Comparison of ENCODE assay signal across 27 mouse cellular contexts in the genomic region with DNA sequence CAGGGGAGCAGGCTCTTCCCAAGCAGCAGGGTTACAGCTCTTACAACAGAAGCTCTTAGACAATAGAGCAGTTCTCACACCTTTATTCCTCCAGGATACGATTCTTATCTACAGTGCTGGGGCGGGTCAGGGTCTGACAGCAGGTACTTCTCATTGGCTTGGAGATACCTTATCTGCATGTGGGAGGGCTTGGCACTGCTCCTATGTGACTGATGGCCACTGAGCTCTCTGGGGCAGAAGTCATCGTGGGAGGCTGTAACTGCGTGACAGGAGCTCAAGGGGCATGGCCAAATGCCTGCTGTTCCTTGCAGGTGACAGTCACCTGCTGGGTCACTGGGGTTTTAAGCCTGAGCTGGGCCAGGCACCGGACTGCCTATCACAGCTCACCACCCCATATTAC. TPM values are rescaled to one million over a fixed set of nuclear protein-coding genes. Genes with fewer than 3 reads are reported as not detected.
DNase-seq lines count a peak whose midpoint lies in the region; ATAC-seq and TF ChIP-seq lines count a peak whose summit lies in the region.
"Had no signal": no experiment of that assay in that cellular context is flagged by ENCODE, and none has a peak within 500 bp of the region (broad histone marks: within the 10 kb centered on the region; RNA-seq: fewer than 3 reads in every experiment).

No protein-coding gene starts in this region.

- H3K9me3 ChIP-seq in liver, postnatal 0 days (ENCODE audit: low read length): peaks cover 23% of the 10 kb centered on the region
- H3K9me3 ChIP-seq in liver, embryonic 12.5 days (replicated peaks): peaks cover 34% of the 10 kb centered on the region
- no peaks in the 10 kb centered on the region for H3K9me3 ChIP-seq in MEL (replicated peaks; ENCODE audit: insufficient read depth, low read length)
- peaks cover 19% of the 10 kb centered on the region for H3K9me3 ChIP-seq in intestine, embryonic 14.5 days (ENCODE audit: control insufficient read depth, low read length)
- peaks cover 9% of the 10 kb centered on the region; the same call in 1 of the 2 replicates for H3K9me3 ChIP-seq in stomach, embryonic 15.5 days
- peaks cover 18% of the 10 kb centered on the region for H3K9me3 ChIP-seq in heart, embryonic 10.5 days

- TF ChIP-seq EP300 in liver, postnatal 0 days (IDR thresholded peaks at IDR 0.05; ENCODE audit: low read depth): no peak
- TF ChIP-seq EP300 in MEL (IDR thresholded peaks at IDR 0.05; ENCODE audit: low read depth in 1 of 2, low read length in 2 of 2): no peak

- no peak for TF ChIP-seq CTCF in liver, postnatal 0 days (IDR thresholded peaks at IDR 0.05; ENCODE audit: low read depth)
- TF ChIP-seq CTCF in MEL (IDR thresholded peaks at IDR 0.05 in 2 of 3, conservative IDR thresholded peaks at IDR 0.05 in 1 of 3; ENCODE audit: control insufficient read depth in 1 of 3, insufficient read depth in 1 of 3, low read depth in 2 of 3, low read length in 3 of 3, poor library complexity in 1 of 3, severe bottlenecking in 1 of 3): no peak
- no peak for TF ChIP-seq CTCF in gastrocnemius, adult 2 months (IDR thresholded peaks at IDR 0.05)

- 32% methylated on average over 5 of the region's 5 CpGs for WGBS in liver, postnatal 0 days (ENCODE audit: insufficient replicate concordance)
- 24% methylated on average over 5 of the region's 5 CpGs for WGBS in liver, embryonic 12.5 days (ENCODE audit: insufficient replicate concordance)
- WGBS in intestine, embryonic 14.5 days: 32% methylated on average over 5 of the region's 5 CpGs
- 22% methylated on average over 5 of the region's 5 CpGs for WGBS in stomach, embryonic 15.5 days
- 29% methylated on average over 5 of the region's 5 CpGs for WGBS in heart, embryonic 10.5 days

- H3K4me3 ChIP-seq in liver, postnatal 0 days (ENCODE audit: low read depth, low read length): no peak overlapping the region
- no peak overlapping the region for H3K4me3 ChIP-seq in liver, embryonic 12.5 days
- H3K4me3 ChIP-seq in MEL (ENCODE audit: control insufficient read depth in 1 of 2, insufficient read depth in 1 of 2, low read depth in 2 of 2, low read length in 2 of 2): no peak overlapping the region
- H3K4me3 ChIP-seq in intestine, embryonic 14.5 days (ENCODE audit: low read depth, low read length): no peak overlapping the region
- no peak overlapping the region for H3K4me3 ChIP-seq in stomach, embryonic 15.5 days (replicated peaks)
- H3K4me3 ChIP-seq in gastrocnemius, adult 2 months: no peak overlapping the region
- no peak overlapping the region for H3K4me3 ChIP-seq in heart, embryonic 10.5 days
- H3K4me3 ChIP-seq: hindbrain, embryonic 12.5 days; liver, embryonic 13.5 days; midbrain, embryonic 10.5 days; myocyte; neural tube, embryonic 13.5 days had no signal

- TF ChIP-seq RAD21 in MEL (IDR thresholded peaks at IDR 0.05; ENCODE audit: low read depth, low read length): no peak

- H3K27me3 ChIP-seq in liver, postnatal 0 days (ENCODE audit: insufficient read depth, low read length): no peaks in the 10 kb centered on the region
- no peaks in the 10 kb centered on the region for H3K27me3 ChIP-seq in liver, embryonic 12.5 days (replicated peaks)
- peaks cover 3 to 10% of the 10 kb centered on the region in 2 experiments for H3K27me3 ChIP-seq in MEL (ENCODE audit: control insufficient read depth in 1 of 2, insufficient read depth in 2 of 2, low read length in 2 of 2)
- H3K27me3 ChIP-seq in intestine, embryonic 14.5 days (replicated peaks; ENCODE audit: control insufficient read depth, insufficient read depth, low read length): no peaks in the 10 kb centered on the region
- H3K27me3 ChIP-seq in stomach, embryonic 15.5 days (replicated peaks): no peaks in the 10 kb centered on the region
- no peaks in the 10 kb centered on the region for H3K27me3 ChIP-seq in heart, embryonic 10.5 days (ENCODE audit: insufficient read depth, poor library complexity, severe bottlenecking)
- H3K27me3 ChIP-seq: hindbrain, embryonic 12.5 days; liver, embryonic 13.5 days; neural tube, embryonic 13.5 days; Patski had no signal

- intact Hi-C loops in gastrocnemius, adult 2 months (cut with DNase I): no loop called here

- H3K79me2 ChIP-seq in MEL (ENCODE audit: control insufficient read depth, insufficient read depth, low read length, poor library complexity): no peaks in the 10 kb centered on the region

- H3K9ac ChIP-seq in liver, postnatal 0 days (replicated peaks): no peak overlapping the region
- H3K9ac ChIP-seq in liver, embryonic 12.5 days: no peak overlapping the region
- H3K9ac ChIP-seq in MEL (ENCODE audit: control insufficient read depth, low read depth, low read length, poor library complexity, severe bottlenecking): no peak overlapping the region
- H3K9ac ChIP-seq in intestine, embryonic 14.5 days (ENCODE audit: low read length): no peak overlapping the region
- H3K9ac ChIP-seq in stomach, embryonic 15.5 days: no peak overlapping the region
- H3K9ac ChIP-seq: forebrain, postnatal 0 days; hindbrain, embryonic 12.5 days; liver, embryonic 13.5 days; lung, embryonic 14.5 days; neural tube, embryonic 13.5 days had no signal

- DNase-seq in liver, postnatal 0 days: no peak
- no peak for DNase-seq in MEL (ENCODE audit: low read depth, low spot score)
- no peak for DNase-seq in intestine, embryonic 14.5 days (ENCODE audit: low spot score)
- DNase-seq in gastrocnemius, adult 2 months: no peak
- no peak for DNase-seq in heart, embryonic 10.5 days (ENCODE audit: low spot score)
- DNase-seq: adrenal gland, adult 2 months; cerebellum, adult 11-12 months; cerebellum, postnatal 10 days; forebrain, postnatal 0 days; kidney, adult 8-10 months; kidney, postnatal 10 days; liver, embryonic 13.5 days; lung, embryonic 14.5 days; retina, postnatal 1 day; right cerebral cortex, postnatal 4 days had no signal

- H3K4me1 ChIP-seq in liver, postnatal 0 days (ENCODE audit: insufficient read depth): no peaks in the 10 kb centered on the region
- no peaks in the 10 kb centered on the region for H3K4me1 ChIP-seq in liver, embryonic 12.5 days
- no peaks in the 10 kb centered on the region for H3K4me1 ChIP-seq in MEL (ENCODE audit: control insufficient read depth in 1 of 2, insufficient read depth in 2 of 2, low read length in 2 of 2)
- no peaks in the 10 kb centered on the region for H3K4me1 ChIP-seq in intestine, embryonic 14.5 days (replicated peaks; ENCODE audit: control insufficient read depth, insufficient read depth, low read length)
- H3K4me1 ChIP-seq in stomach, embryonic 15.5 days: no peaks in the 10 kb centered on the region
- no peaks in the 10 kb centered on the region for H3K4me1 ChIP-seq in heart, embryonic 10.5 days
- H3K4me1 ChIP-seq: hindbrain, embryonic 12.5 days; liver, embryonic 13.5 days; midbrain, embryonic 10.5 days; neural tube, embryonic 13.5 days had no signal

- H3K27ac ChIP-seq in liver, postnatal 0 days (ENCODE audit: low read depth): no peak overlapping the region
- no peak overlapping the region for H3K27ac ChIP-seq in liver, embryonic 12.5 days
- no peak overlapping the region for H3K27ac ChIP-seq in MEL (ENCODE audit: control insufficient read depth, low read depth, low read length)
- H3K27ac ChIP-seq in intestine, embryonic 14.5 days (ENCODE audit: low read depth): no peak overlapping the region
- no peak overlapping the region for H3K27ac ChIP-seq in stomach, embryonic 15.5 days
- H3K27ac ChIP-seq in gastrocnemius, adult 2 months: no peak overlapping the region
- H3K27ac ChIP-seq in heart, embryonic 10.5 days: no peak overlapping the region
- H3K27ac ChIP-seq: hindbrain, embryonic 12.5 days; liver, embryonic 13.5 days; midbrain, embryonic 10.5 days; neural tube, embryonic 13.5 days had no signal

- peak; percentile 73 for ATAC-seq in liver, postnatal 0 days
- no peak for ATAC-seq in liver, embryonic 12.5 days
- peak; percentile 50; the same call in 1 of the 2 replicates for ATAC-seq in intestine, embryonic 14.5 days (replicated peaks; ENCODE audit: low FRiP score, low TSS enrichment, low read depth)
- ATAC-seq in stomach, embryonic 15.5 days (ENCODE audit: insufficient read depth, low FRiP score, low read depth): peak; percentile 78
- ATAC-seq: CD4-positive, CD25-positive, alpha-beta regulatory T cell, adult 4 months; forebrain, postnatal 0 days; midbrain, embryonic 16.5 days; Patski had no signal

- H3K36me3 ChIP-seq in liver, postnatal 0 days (replicated peaks; ENCODE audit: insufficient read depth, low read length): no peaks in the 10 kb centered on the region
- no peaks in the 10 kb centered on the region for H3K36me3 ChIP-seq in liver, embryonic 12.5 days
- no peaks in the 10 kb centered on the region for H3K36me3 ChIP-seq in MEL (ENCODE audit: control insufficient read depth in 1 of 2, insufficient read depth in 2 of 2, low read length in 2 of 2)
- H3K36me3 ChIP-seq in intestine, embryonic 14.5 days (ENCODE audit: control insufficient read depth, insufficient read depth, low read length): no peaks in the 10 kb centered on the region
- no peaks in the 10 kb centered on the region for H3K36me3 ChIP-seq in stomach, embryonic 15.5 days
- H3K36me3 ChIP-seq in heart, embryonic 10.5 days: no peaks in the 10 kb centered on the region
- H3K36me3 ChIP-seq: hindbrain, embryonic 12.5 days; liver, embryonic 13.5 days had no signal

- no peak overlapping the region for H3K4me2 ChIP-seq in liver, postnatal 0 days (ENCODE audit: low read depth, low read length)
- no peak overlapping the region for H3K4me2 ChIP-seq in liver, embryonic 12.5 days
- no peak overlapping the region for H3K4me2 ChIP-seq in intestine, embryonic 14.5 days (ENCODE audit: low read length)
- H3K4me2 ChIP-seq in stomach, embryonic 15.5 days: no peak overlapping the region
- H3K4me2 ChIP-seq: hindbrain, embryonic 12.5 days; liver, embryonic 13.5 days; lung, embryonic 14.5 days; neural tube, embryonic 13.5 days had no signal

- TF ChIP-seq POLR2A in MEL (IDR thresholded peaks at IDR 0.05; ENCODE audit: control insufficient read depth in 1 of 2, insufficient read depth in 1 of 2, low read depth in 1 of 2, low read length in 2 of 2, poor library complexity in 1 of 2): no peak

RNA-seq across cellular contexts. Expression of a gene that starts 8.5 kb away (rescaled TPM):
- polyA plus RNA-seq in liver, postnatal 0 days (2015; fragmentation: Nextera tagmentation; extraction: Ambion mirVana): 0.04 TPM in 2 replicates
- polyA plus RNA-seq in liver, embryonic 12.5 days (2016; fragmentation: Nextera tagmentation; extraction: Ambion mirVana): 0.07 and 0.14 TPM in 2 replicates
- total RNA-seq in MEL (2012; rRNA removed): not detected in 2 replicates
- not detected for polyA plus RNA-seq in MEL (2012; ENCODE audit: insufficient read depth in 1 of 2, insufficient read length in 2 of 2, low read depth in 1 of 2, low replicate concordance in 2 of 2, missing spikeins in 1 of 2)
- 0.12 and 0.42 TPM in 2 replicates for polyA plus RNA-seq in intestine, embryonic 14.5 days (2014; fragmentation: Nextera tagmentation; extraction: Ambion mirVana)
- polyA plus RNA-seq in stomach, embryonic 15.5 days (2015; fragmentation: Nextera tagmentation; extraction: Ambion mirVana): 1.7 and 1.9 TPM in 2 replicates
- not detected for total RNA-seq in gastrocnemius, adult 2 months (2021)
- 0.11 TPM in 2 replicates for polyA plus RNA-seq in heart, embryonic 10.5 days (2016; fragmentation: Nextera tagmentation; extraction: Ambion mirVana)
- total RNA-seq: granulocyte monocyte progenitor cell, adult 5-6 weeks; layer of hippocampus, adult 18-20 months had no signal
- polyA plus RNA-seq: CD4-positive, CD25-positive, alpha-beta regulatory T cell, adult 4 months; limb, embryonic 11.5 days; liver, embryonic 13.5 days; myocyte; Patski had no signal

RNA-seq across cellular contexts. Expression of a gene that starts 29.1 kb away (rescaled TPM):
- polyA plus RNA-seq in liver, postnatal 0 days (2015; fragmentation: Nextera tagmentation; extraction: Ambion mirVana): 4.2 and 4.4 TPM in 2 replicates
- 11.7 and 12.3 TPM in 2 replicates for polyA plus RNA-seq in liver, embryonic 12.5 days (2016; fragmentation: Nextera tagmentation; extraction: Ambion mirVana)
- 58.6 and 67.8 TPM in 2 replicates for total RNA-seq in MEL (2012; rRNA removed)
- polyA plus RNA-seq in MEL (2012; ENCODE audit: insufficient read depth in 1 of 2, insufficient read length in 2 of 2, low read depth in 1 of 2, low replicate concordance in 2 of 2, missing spikeins in 1 of 2): 100 to 1,000 TPM in 1 of 2 experiments, not detected in 1; 101 TPM
- 23.8 and 24.5 TPM in 2 replicates for polyA plus RNA-seq in intestine, embryonic 14.5 days (2014; fragmentation: Nextera tagmentation; extraction: Ambion mirVana)
- polyA plus RNA-seq in stomach, embryonic 15.5 days (2015; fragmentation: Nextera tagmentation; extraction: Ambion mirVana): 31.1 and 33.5 TPM in 2 replicates
- total RNA-seq in gastrocnemius, adult 2 months (2021): 1 to 10 TPM; 7.0 to 7.2 TPM
- polyA plus RNA-seq in heart, embryonic 10.5 days (2016; fragmentation: Nextera tagmentation; extraction: Ambion mirVana): 17.2 and 19.2 TPM in 2 replicates

RNA-seq across cellular contexts. Expression of a gene that starts 39.8 kb away (rescaled TPM):
- polyA plus RNA-seq in liver, postnatal 0 days (2015; fragmentation: Nextera tagmentation; extraction: Ambion mirVana): 34.9 and 36.6 TPM in 2 replicates
- 41.1 and 46.3 TPM in 2 replicates for polyA plus RNA-seq in liver, embryonic 12.5 days (2016; fragmentation: Nextera tagmentation; extraction: Ambion mirVana)
- 80.2 and 103 TPM in 2 replicates for total RNA-seq in MEL (2012; rRNA removed)
- polyA plus RNA-seq in MEL (2012; ENCODE audit: insufficient read depth in 1 of 2, insufficient read length in 2 of 2, low read depth in 1 of 2, low replicate concordance in 2 of 2, missing spikeins in 1 of 2): 100 to 1,000 TPM in 1 of 2 experiments, not detected in 1; 146 TPM
- polyA plus RNA-seq in intestine, embryonic 14.5 days (2014; fragmentation: Nextera tagmentation; extraction: Ambion mirVana): 76.5 and 85.4 TPM in 2 replicates
- polyA plus RNA-seq in stomach, embryonic 15.5 days (2015; fragmentation: Nextera tagmentation; extraction: Ambion mirVana): 88.6 and 97.2 TPM in 2 replicates
- total RNA-seq in gastrocnemius, adult 2 months (2021): 10 to 100 TPM; 34.7 to 41.3 TPM
- 44.7 and 60.3 TPM in 2 replicates for polyA plus RNA-seq in heart, embryonic 10.5 days (2016; fragmentation: Nextera tagmentation; extraction: Ambion mirVana)
